Mouse (Mus musculus) inflammation-experienced regulatory T-cells, adult 16 weeks (primary cell): Measurements from ENCODE around the gene Vax2. TPM values are rescaled to one million over a fixed set of nuclear protein-coding genes. Genes with fewer than 3 reads are reported as not detected.

Experiments
- polyA plus RNA-seq: library from polyadenylated mRNA; unstranded; fragments of 100-300 nt; shearing (Covaris generic); gene quantifications from one replicate; pipeline ENCODE4 v1.2.1, GENCODE M21; 2017

Gene Vax2
- 0.39 TPM for polyA plus RNA-seq

GRCm38 (mm10) chr6:83711067-83711675 is at the start of gene Vax2:
Gene Vax2 (plus strand): TSS chr6:83711264.

GRCm38 (mm10) chr6:83677757-83678156 is 33.3 kb upstream of the Vax2 start, which contains the start of gene Cd207:
Gene Cd207 (minus strand): TSS chr6:83677857.

GRCm38 (mm10) chr6:83742761-83743160 is 31.7 kb downstream of the Vax2 start, which contains the start of gene Atp6v1b1:
Gene Atp6v1b1 (plus strand): TSS chr6:83742990.

GRCm38 (mm10) chr6:83762344-83762743 is 51.3 kb downstream of the Vax2 start, which contains the start of gene Ankrd53:
Gene Ankrd53 (plus strand): TSS chr6:83762644.

GRCm38 (mm10) chr6:83775638-83776293 is 64.7 kb downstream of the Vax2 start, which contains the start of gene Tex261:
Gene Tex261 (minus strand): TSS chr6:83775813.

Other genes starting within 250 kb of the Vax2 start
- 146 TPM for gene Dguok, start 204.3 kb upstream of the Vax2 start, polyA plus RNA-seq
- 27.7 TPM for gene Actg2, start 175.0 kb upstream of the Vax2 start, polyA plus RNA-seq
- 46.9 TPM for gene Stambp, start 138.5 kb upstream of the Vax2 start, polyA plus RNA-seq
- not detected for gene Clec4f, start 55.1 kb upstream of the Vax2 start, polyA plus RNA-seq
- gene Cd207, start 33.4 kb upstream of the Vax2 start, polyA plus RNA-seq = not detected
- not detected for gene Atp6v1b1, start 31.7 kb downstream of the Vax2 start, polyA plus RNA-seq
- not detected for gene Ankrd53, start 51.4 kb downstream of the Vax2 start, polyA plus RNA-seq
- gene Tex261, start 64.5 kb downstream of the Vax2 start, polyA plus RNA-seq = 110 TPM
- gene Nagk, start 83.7 kb downstream of the Vax2 start, polyA plus RNA-seq = 35.5 TPM
- gene Paip2b, start 120.5 kb downstream of the Vax2 start, polyA plus RNA-seq = 42.8 TPM
- gene Zfp638, start 155.8 kb downstream of the Vax2 start, polyA plus RNA-seq = 183 TPM